Mouse (Mus musculus) CH12.LX (cell line): ENCODE results near the gene Sec22c.

ENCODE experiments used
- CTCF ChIP-seq, 2 experiments: IDR thresholded peaks in 1 of 2; conservative IDR thresholded peaks in 1 of 2; 2 replicates each; pipeline ENCODE4 v1.5.1; 2011 to 2012; ENCODE audit warnings: low read depth in 2 of 2, low read length in 2 of 2, improper control_type of control experiment in 1 of 2, inconsistent platforms in 1 of 2, mild to moderate bottlenecking in 1 of 2, moderate library complexity in 1 of 2
- E2F4 ChIP-seq: IDR thresholded peaks from 2 replicates; pipeline ENCODE4 v1.6.1; 2011; ENCODE audit warnings: low read depth, low read length, improper control_type of control experiment; ENCODE audit not compliant: insufficient replicate concordance
- ETS1 ChIP-seq: conservative IDR thresholded peaks from 2 replicates; pipeline ENCODE4 v1.6.1; 2012; ENCODE audit warnings: low read depth, mild to moderate bottlenecking, inconsistent platforms, low read length, improper control_type of control experiment, moderate library complexity
- JUND ChIP-seq: conservative IDR thresholded peaks from 2 replicates; pipeline ENCODE4 v1.6.1; 2011; ENCODE audit warnings: low read depth, low read length, improper control_type of control experiment
- MAFK ChIP-seq: IDR thresholded peaks from 2 replicates; pipeline ENCODE4 v1.6.1; 2011; ENCODE audit warnings: low read length, improper control_type of control experiment; ENCODE audit not compliant: insufficient replicate concordance
- MAX ChIP-seq: IDR thresholded peaks from 2 replicates; pipeline ENCODE4 v1.6.1; 2011; ENCODE audit warnings: low read length, improper control_type of control experiment
- POLR2A ChIP-seq: IDR thresholded peaks from 2 replicates; pipeline ENCODE4 v1.6.1; 2011; ENCODE audit warnings: low read depth, mild to moderate bottlenecking, improper control_type of control experiment, low read length
- RAD21 ChIP-seq: IDR thresholded peaks from 2 replicates; pipeline ENCODE4 v1.6.1; 2011; ENCODE audit warnings: low read depth, mild to moderate bottlenecking, low read length, improper control_type of control experiment, moderate library complexity
- TCF12 ChIP-seq: IDR thresholded peaks from 2 replicates; pipeline ENCODE4 v1.6.1; 2014; ENCODE audit warnings: low read depth, mild to moderate bottlenecking, inconsistent platforms, low read length, improper control_type of control experiment
- ZC3H11A ChIP-seq: IDR thresholded peaks from 2 replicates; pipeline ENCODE4 v1.6.1; 2012; ENCODE audit warnings: low read depth, mild to moderate bottlenecking, inconsistent platforms, low read length, improper control_type of control experiment
- ZMIZ1 ChIP-seq: IDR thresholded peaks from 2 replicates; pipeline ENCODE4 v1.6.1; 2012; ENCODE audit warnings: low read depth, mild to moderate bottlenecking, inconsistent platforms, low read length, improper control_type of control experiment

GRCm38 (mm10) chr9:121744051-121744450 is 38.8 kb upstream of the Sec22c start:
- TF ChIP-seq MAX = no peak
- TF ChIP-seq CTCF (conservative IDR thresholded peaks at IDR 0.05 in 1 of 2, IDR thresholded peaks at IDR 0.05 in 1 of 2; ENCODE audit: low read depth in 2 of 2, low read length in 2 of 2) = no peak
- no peak for TF ChIP-seq E2F4
- no peak for TF ChIP-seq JUND
- TF ChIP-seq MAFK = no peak
- no peak for TF ChIP-seq POLR2A
- no peak for TF ChIP-seq ZC3H11A
- TF ChIP-seq ETS1 = no peak
- no peak for TF ChIP-seq TCF12
- TF ChIP-seq RAD21 = no peak
- TF ChIP-seq ZMIZ1 = no peak
